Mouse (Mus musculus) mesoderm, embryonic 11.5 days (tissue): Measurements from ENCODE around the gene Zc3h13.

Experiments
- DNase-seq: peaks from one replicate; pipeline ENCODE4 v3.0.0-alpha.2; 2012; ENCODE audit warnings: low read depth, low spot score

Zc3h13 gene

DNA sequence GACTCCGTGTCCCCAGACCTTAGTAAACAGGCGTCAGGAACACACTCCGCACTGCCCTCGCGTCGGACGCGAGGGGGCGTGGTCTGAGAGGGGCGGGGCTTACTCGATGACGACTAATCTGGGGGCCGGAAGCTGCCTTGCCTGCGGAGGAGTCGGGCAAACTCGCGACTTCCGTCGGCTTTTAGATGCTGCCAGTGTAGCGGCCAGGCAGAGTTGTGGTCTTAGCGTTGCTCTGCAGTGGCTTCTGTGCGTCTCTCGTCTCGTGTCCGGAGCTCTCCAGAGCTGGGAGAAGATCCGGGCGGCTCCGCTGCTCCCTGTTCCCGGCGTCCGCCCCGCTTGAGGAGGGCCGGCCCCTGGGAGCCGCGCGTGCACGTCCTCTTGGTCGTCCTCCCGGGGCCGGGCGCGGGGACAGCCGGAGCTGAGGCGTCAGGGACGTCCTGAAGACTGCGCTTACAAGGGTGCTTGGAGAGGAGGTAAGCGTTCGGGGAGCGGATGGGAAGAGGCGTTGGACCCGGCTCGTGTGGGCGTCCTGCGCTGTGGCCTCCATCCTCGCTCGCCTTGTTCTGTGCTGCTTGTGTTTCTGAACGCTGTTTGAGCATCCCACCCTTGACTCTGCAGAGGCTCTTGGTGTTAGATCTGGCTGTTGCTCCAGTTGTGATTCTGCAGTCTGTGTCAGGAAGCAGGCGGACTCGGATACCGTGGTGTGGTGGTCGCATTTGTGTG lies at the start of gene Zc3h13:
TSS of gene Zc3h13 (plus strand) at position 181 of the 723 bp plus-strand sequence.
- DNase-seq, result peak; percentile 97

DNA sequence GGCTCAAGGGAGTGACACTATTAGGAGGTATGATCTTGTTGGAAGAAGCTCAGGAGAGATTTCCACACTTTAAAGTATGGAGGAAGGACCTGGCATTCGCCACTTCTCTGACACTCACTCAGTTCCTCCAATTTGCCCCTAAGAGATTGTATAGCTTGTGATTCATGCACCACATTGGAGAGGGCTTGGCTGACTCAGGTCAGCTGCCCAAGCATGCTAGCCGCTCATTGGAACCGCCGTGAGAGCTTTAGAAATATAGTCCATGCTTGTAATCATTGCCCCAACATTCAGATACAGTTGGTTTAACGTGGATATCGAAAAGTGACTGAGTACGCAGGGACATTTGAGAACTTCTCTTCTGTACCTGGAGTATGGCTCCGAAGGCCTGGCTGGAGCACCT lies 48.6 kb upstream of the Zc3h13 start:
- DNase-seq, result no peak

DNA sequence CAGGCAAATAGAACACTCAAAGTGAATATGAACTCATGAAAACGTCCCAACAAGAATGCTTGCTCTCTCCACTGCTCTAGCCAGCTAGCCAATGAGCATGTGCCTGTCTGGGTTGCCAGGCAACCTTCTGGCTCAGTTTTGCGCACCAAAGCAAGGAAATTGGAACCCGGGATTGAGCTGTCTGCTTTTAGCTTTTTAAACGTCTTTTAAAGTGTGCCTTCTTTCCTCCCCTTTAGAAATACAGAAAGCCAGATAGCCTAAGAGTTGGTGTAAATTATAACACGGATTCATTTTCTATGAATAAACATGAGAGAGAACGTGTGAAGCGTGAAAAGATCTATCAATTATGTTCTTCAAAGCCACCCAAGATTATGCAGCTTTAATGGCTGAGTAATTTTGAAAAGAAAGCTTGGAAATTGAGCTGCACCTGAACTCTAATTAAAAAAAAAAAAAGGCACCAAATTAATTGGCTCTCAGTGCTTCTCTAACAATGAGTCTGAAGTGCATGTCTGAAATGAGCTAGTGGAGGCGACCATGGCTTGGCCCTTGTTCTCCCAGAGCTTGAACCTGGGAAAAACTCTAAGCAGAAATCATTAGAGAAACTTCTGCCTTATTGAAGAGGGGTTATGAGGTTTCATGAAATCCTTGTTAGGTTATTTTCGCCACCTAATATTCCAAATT lies 48.1 kb upstream of the Zc3h13 start:
- peak; percentile 64 for DNase-seq

DNA sequence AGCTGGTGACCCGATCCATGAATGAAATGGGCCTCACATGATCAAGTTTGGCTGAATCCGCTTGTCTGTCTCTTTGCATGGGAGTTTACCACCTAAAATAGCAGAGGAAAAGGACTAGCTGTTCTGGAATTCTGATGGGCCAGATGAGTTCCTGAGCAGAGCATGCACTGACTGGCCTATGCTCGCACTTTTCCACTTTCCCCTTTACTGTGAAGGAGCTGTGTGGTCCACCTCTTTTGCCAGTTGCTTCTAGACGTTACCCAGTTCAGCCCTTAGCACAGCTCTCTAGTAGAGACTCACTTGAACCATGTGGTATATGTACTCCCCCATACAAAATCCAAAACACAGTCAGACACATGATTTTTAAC lies 47.6 kb upstream of the Zc3h13 start:
- no peak for DNase-seq

GRCm38 (mm10) chr14:75237096-75237495 lies 47.1 kb upstream of the Zc3h13 start:
- DNase-seq, result no peak

DNA sequence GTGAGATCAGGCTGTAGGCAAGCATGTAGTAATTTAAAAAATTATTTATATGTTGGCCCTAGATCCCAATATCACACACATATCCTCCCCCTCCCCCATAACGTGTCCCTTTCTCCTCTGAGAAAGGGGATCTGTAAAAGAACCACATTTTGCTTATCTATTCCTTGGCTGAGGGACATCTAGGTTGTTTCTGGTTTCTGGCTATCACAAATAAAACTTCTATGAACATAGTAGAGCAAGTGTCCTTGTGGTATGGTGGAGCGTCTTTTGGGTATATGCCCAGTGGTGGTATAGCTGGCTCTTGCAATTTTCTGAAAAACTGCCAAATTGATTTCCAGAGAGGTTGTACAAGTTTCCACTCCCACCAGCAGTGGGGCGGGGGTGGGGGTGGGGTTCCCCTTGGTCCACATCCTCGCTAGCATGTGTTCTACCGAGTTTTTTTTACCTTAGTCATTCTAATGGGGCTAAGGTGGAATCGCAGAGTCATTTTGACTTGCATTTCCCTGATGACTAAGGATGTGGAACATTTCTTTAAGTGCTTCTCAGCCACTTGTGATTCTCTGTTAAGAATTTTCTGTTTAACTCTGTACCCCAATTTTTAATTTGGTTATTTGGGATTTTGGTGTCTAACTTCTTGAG lies 46.0 kb upstream of the Zc3h13 start:
- DNase-seq, result no peak

- no peak for DNase-seq
Measured at GRCm38 (mm10) chr14:75242087-75242486, 42.1 kb upstream of the Zc3h13 start, which contains the start of gene Cpb2. TSS of gene Cpb2 (plus strand) at chr14:75242287.

DNA sequence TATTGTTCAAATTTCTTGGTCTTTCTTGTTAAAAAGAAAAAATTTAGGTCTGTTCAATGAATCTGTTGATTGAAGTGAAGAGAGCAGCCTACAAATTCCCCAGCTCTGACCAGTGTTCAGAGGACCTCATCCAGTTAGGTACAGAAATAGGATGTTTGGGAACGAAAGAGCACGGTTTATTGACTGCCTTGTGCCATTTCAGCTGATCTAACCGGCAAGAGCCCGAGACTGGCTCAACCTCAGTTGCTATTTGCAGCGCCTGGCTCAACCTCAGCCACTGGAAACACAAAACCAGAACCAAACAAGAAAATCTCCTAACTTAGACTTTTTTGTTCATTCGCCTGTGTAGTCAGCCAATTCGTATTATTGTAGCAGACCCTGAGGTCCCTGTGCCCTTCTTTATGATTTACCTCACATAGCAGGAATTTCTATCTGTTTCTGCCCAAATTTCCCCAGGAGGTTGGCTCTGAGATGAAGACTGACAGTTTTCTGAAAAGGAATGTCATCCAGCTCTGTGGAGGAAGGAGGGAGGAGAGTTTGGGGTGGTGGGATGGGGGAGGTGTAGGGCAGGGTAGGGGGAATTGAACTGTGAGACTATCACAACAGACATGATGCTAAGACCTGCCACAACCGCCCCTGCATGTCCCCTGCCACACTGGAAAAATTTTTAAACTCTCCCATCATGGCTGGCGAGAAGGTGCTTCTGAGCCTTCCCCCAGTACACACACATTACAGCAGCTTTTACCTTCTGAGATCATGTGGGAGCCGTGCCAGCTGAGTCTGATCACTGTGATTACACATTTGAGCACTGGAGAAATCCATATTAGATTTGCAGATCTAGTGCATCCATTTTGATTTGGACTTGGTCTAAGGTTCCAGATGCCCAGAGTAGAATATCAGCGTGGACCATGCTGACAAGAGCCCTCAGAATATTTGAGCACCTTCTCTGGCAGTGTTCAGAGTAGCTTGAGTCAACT lies 37.9 kb upstream of the Zc3h13 start:
- DNase-seq, result no peak

DNA sequence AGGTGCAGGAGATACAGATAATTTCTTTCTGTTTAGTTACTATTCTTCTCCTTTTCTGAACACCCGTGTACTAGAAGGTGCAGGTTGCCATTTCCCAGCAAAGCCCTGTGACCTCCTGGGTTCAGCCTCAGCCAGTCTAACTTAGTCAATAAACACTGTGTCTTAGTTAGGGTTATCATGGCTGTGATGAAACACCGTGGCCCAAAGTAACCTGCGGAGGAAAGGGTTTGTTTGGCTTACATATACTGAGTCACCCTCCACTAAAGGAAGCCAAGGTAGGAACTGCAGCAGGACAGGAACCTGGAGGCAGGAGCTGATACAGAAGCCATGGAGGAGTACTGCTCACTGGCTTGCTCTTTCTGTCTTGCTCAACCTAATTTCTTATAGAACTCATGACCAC lies 33.7 kb upstream of the Zc3h13 start:
- DNase-seq, result no peak

- no peak for DNase-seq
Measured at GRCm38 (mm10) chr14:75256521-75256920, 27.7 kb upstream of the Zc3h13 start.

DNA sequence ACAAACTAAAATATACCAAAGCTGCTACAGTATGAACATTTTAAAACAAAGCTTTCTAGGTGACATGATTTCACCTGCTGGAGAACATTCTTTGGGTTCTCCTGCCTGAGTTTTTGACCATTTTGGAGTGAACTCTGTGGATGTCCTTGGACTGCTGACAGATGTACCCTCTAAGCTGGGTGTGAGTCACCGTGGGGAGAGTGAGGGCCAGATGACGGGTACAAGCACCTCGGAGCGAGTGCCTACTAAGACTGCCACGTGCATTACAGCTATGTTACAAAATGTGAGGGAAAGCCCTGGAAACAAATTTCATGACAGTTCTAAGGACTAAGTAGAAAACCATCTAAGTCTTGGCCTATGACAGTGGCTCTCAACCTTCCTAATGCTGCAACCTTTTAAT lies 14.6 kb upstream of the Zc3h13 start:
- no peak for DNase-seq

GRCm38 (mm10) chr14:75279716-75280115 lies 4.5 kb upstream of the Zc3h13 start:
- DNase-seq, result no peak

GRCm38 (mm10) chr14:75280406-75280805 lies 3.8 kb upstream of the Zc3h13 start:
- no peak for DNase-seq

- DNase-seq, result peak; percentile 31
Measured at GRCm38 (mm10) chr14:75283609-75284192, 472 bp upstream of the Zc3h13 start.

- DNase-seq, result no peak
Measured at GRCm38 (mm10) chr14:75301081-75301480, 16.9 kb downstream of the Zc3h13 start.

GRCm38 (mm10) chr14:75303807-75304206 lies 19.6 kb downstream of the Zc3h13 start:
- no peak for DNase-seq

GRCm38 (mm10) chr14:75307855-75308254 lies 23.7 kb downstream of the Zc3h13 start:
- DNase-seq, result no peak

- peak; percentile 27 for DNase-seq
Measured at GRCm38 (mm10) chr14:75309336-75309992, 25.3 kb downstream of the Zc3h13 start.

DNA sequence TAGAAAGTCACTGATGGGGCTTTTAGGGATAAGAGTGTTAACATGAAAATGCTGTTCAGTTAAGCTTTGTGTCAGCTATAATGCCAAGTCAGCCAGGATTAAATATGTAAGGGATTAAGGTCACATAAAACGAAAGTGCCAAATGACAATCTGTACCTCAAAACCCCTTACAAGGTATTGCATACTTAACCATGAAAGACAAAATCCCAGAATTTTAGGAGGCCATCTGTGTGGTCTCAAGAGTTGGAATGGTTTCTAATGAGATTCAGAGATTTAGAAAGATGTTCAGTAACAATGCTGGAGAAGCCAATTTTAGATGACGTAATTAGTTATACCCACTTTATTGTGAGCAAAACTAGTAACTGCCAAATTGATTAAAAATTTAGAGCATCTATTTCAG lies 30.3 kb downstream of the Zc3h13 start:
- DNase-seq, result no peak

DNA sequence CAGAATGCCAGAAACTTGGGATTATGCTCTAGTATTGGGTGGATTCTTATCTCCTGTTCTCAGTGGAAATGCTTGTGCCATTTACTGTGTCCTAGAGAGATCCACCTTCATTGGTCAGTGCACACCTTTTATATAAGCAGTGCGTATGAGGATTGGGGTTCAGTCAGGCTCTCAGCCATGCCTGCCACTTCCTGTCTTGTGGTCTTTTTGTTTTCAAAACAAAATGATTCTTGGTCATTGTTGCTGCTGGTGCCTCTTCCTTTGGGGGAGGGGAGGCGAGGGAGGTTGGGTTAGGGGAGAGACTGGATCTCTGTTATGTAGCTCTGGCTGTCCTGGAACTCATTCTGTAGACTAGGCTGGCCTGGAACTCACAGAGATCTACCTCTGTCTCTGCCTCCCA lies 34.6 kb downstream of the Zc3h13 start:
- DNase-seq, result no peak

GRCm38 (mm10) chr14:75320269-75320668 lies 36.1 kb downstream of the Zc3h13 start:
- no peak for DNase-seq
